Mouse (Mus musculus) intestine, embryonic 14.5 days (tissue): ENCODE data around the gene Kat2b. TPM values are rescaled to one million over a fixed set of nuclear protein-coding genes. Genes with fewer than 3 reads are reported as not detected.
"Not testable (repeated sequence)": the region's sequence is repeated elsewhere in the genome, so short reads cannot be mapped to it uniquely, and the experiment has no call there.

Experiments used
- ATAC-seq: fragments of 200-750 bp; cut with Nextera tagmentation; replicated peaks from 2 replicates; pipeline ENCODE4 v1.8.0; 2017; ENCODE audit warnings: low read depth, moderate number of reproducible peaks, moderate TSS enrichment, moderate library complexity; ENCODE audit not compliant: low FRiP score, low TSS enrichment
- DNase-seq: peaks from one replicate; pipeline ENCODE4 v3.0.0-alpha.2; 2018; ENCODE audit warnings: low spot score
- H3K27ac ChIP-seq: fragments of 300-500 bp; sonication (generic); 2 replicates; pipeline ENCODE4 v1.5.1; 2014; ENCODE audit warnings: low read depth, mild to moderate bottlenecking, control low read depth
- H3K27me3 ChIP-seq: fragments of 300-500 bp; sonication (generic); replicated peaks from 2 replicates; pipeline ENCODE4 v1.6.1; 2014; ENCODE audit warnings: low read length, control low read depth; ENCODE audit not compliant: control insufficient read depth, insufficient read depth
- H3K36me3 ChIP-seq: fragments of 300-500 bp; sonication (generic); 2 replicates; pipeline ENCODE4 v1.6.1; 2014; ENCODE audit warnings: low read length, control low read depth; ENCODE audit not compliant: control insufficient read depth, insufficient read depth
- H3K4me1 ChIP-seq: fragments of 300-500 bp; sonication (generic); replicated peaks from 2 replicates; pipeline ENCODE4 v1.6.1; 2014; ENCODE audit warnings: low read length, control low read depth, mixed read lengths; ENCODE audit not compliant: control insufficient read depth, insufficient read depth
- H3K4me2 ChIP-seq: fragments of 300-500 bp; sonication (generic); 2 replicates; pipeline ENCODE4 v1.6.1; 2014; ENCODE audit warnings: low read length
- H3K4me3 ChIP-seq: fragments of 300-500 bp; sonication (generic); 2 replicates; pipeline ENCODE4 v1.5.1; 2014; ENCODE audit warnings: low read depth, low read length, control low read depth, mixed read lengths
- H3K9ac ChIP-seq: fragments of 300-500 bp; sonication (generic); 2 replicates; pipeline ENCODE4 v1.6.1; 2014; ENCODE audit warnings: mild to moderate bottlenecking, low read length
- H3K9me3 ChIP-seq: fragments of 300-500 bp; sonication (generic); 2 replicates; pipeline ENCODE4 v1.6.1; 2016; ENCODE audit warnings: low read length, control low read depth; ENCODE audit not compliant: control insufficient read depth
- WGBS: fragments of 180-500 bp; shearing (Covaris S2); extraction: QIAGEN DNeasy Blood & Tissue Kit; methylation state at CpG from one replicate; pipeline ENCODE4 v1.1.7; 2014; 5-methylcytosine and 5-hydroxymethylcytosine counted together
- polyA plus RNA-seq: library from polyadenylated mRNA; unstranded; fragments of >200 nt; fragmentation: Nextera tagmentation; extraction: Ambion mirVana; gene quantifications from 2 replicates; pipeline ENCODE4 v1.2.1, GENCODE M21; 2014

Kat2b gene
- polyA plus RNA-seq, 1 experiment from 2014 or later: 7.3 TPM

DNA sequence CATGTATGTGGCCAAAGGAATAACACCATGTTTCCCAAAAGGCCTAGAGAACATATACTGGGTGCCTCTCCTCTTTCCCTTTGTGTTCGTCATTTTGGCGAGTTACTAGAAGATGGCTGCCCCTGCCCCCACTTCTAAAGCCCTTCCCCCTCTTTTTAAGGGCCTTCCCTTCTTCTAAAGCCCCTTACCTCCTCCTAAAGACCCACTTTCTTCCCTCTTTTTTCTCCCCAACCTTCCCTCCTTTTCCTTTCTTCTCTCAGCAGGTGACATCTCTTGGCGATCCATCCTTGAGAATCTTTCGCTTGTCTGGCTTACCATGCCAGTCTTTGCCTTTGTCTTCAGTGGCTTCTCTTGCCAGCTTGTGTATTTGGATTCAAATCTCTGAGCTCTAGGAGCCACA, 31.9 kb downstream of the Kat2b start:
- H3K4me3 ChIP-seq: no peak overlapping the region
- H3K9ac ChIP-seq: no peak overlapping the region
- ATAC-seq (no peak), DNase-seq (no peak)
- no peaks in the 10 kb centered on the region for H3K27me3 ChIP-seq
- no peaks in the 10 kb centered on the region for H3K36me3 ChIP-seq
- no peak overlapping the region for H3K27ac ChIP-seq
- WGBS: 91% methylated on average over 4 of the region's 4 CpGs
- no peaks in the 10 kb centered on the region for H3K4me1 ChIP-seq
- no peaks in the 10 kb centered on the region for H3K9me3 ChIP-seq
- H3K4me2 ChIP-seq: no peak overlapping the region

- not testable (repeated sequence) for ATAC-seq, H3K27ac ChIP-seq, H3K4me2 ChIP-seq, H3K9me3 ChIP-seq, H3K36me3 ChIP-seq, H3K4me3 ChIP-seq, DNase-seq, H3K9ac ChIP-seq, H3K4me1 ChIP-seq, H3K27me3 ChIP-seq
- WGBS: no CpG with 5 or more reads among the region's 7 CpGs
These were observed 36.6 kb downstream of the Kat2b start for GRCm38 (mm10) chr17:53603236-53603635.

DNA sequence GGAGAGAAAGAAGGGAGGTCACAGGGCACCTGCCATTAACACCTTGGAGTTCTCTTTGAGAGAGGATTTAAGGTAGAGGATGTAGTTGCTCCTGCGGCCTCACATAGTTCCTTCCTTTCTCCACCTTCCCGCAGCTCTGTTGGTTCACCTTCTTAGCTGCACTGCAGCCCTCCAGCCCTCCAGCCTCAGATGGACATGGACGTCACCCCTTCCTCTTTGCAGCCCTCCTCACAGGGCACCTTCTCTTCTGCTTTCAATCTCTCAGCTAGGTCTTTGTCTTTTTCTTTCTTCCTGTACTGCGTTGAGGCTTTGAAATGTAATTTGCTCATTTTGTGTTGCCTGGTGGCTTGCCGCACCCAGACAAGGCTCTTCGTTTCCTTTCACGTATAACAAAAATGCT, 39.4 kb downstream of the Kat2b start:
- H3K4me3 ChIP-seq, H3K4me1 ChIP-seq, H3K9me3 ChIP-seq, ATAC-seq, DNase-seq, H3K4me2 ChIP-seq, H3K27ac ChIP-seq, H3K9ac ChIP-seq, H3K27me3 ChIP-seq, H3K36me3 ChIP-seq: not testable (repeated sequence)
- no CpG with 5 or more reads among the region's 7 CpGs for WGBS

DNA sequence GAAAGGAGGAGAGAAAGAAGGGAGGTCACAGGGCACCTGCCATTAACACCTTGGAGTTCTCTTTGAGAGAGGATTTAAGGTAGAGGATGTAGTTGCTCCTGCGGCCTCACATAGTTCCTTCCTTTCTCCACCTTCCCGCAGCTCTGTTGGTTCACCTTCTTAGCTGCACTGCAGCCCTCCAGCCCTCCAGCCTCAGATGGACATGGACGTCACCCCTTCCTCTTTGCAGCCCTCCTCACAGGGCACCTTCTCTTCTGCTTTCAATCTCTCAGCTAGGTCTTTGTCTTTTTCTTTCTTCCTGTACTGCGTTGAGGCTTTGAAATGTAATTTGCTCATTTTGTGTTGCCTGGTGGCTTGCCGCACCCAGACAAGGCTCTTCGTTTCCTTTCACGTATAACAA, 42.3 kb downstream of the Kat2b start:
- not testable (repeated sequence) for H3K9me3 ChIP-seq, H3K9ac ChIP-seq, ATAC-seq, H3K27ac ChIP-seq, H3K4me2 ChIP-seq, H3K27me3 ChIP-seq, H3K4me3 ChIP-seq, H3K36me3 ChIP-seq, DNase-seq, H3K4me1 ChIP-seq
- no CpG with 5 or more reads among the region's 7 CpGs for WGBS

DNA sequence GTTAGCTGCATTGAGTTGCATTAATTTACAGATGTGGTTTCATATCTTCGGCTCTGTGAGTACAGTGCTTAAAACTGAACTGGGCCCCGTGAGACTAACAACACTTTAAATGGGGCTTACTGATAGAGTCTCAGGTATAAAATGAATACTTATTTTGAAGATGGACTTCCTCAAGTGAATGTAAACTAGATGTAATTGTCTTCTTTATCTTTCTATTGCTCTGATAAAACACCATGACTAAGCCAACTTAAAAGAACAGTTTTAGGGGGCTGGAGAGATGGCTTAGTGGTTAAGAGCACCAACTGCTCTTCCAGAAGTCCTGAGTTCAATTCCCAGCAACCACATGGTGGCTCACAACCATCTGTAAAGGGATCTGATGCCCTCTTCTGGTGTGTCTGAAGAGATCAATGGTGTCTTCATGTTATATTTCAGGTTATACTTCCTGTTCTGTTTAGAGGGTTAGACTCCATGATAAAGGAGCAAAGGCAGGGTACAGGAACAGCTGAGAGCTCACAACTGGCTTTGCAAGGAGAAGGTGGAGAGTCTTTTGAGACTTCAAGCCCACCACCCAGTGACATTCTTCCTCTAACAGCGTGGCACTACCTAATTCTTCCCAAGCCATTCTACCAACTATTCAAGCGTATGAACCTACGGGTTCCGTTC, 50.8 kb downstream of the Kat2b start:
- no peaks in the 10 kb centered on the region for H3K9me3 ChIP-seq
- DNase-seq (no peak), ATAC-seq (no peak)
- H3K27ac ChIP-seq: no peak overlapping the region
- no peak overlapping the region for H3K9ac ChIP-seq
- no peak overlapping the region for H3K4me3 ChIP-seq
- H3K4me1 ChIP-seq: no peaks in the 10 kb centered on the region
- 96% methylated on average over 6 of the region's 6 CpGs for WGBS
- H3K27me3 ChIP-seq: no peaks in the 10 kb centered on the region
- no peak overlapping the region for H3K4me2 ChIP-seq
- H3K36me3 ChIP-seq: 0 out of 2 replicates have a peak, but pooled peaks cover 6% of the 10 kb centered on the region

DNA sequence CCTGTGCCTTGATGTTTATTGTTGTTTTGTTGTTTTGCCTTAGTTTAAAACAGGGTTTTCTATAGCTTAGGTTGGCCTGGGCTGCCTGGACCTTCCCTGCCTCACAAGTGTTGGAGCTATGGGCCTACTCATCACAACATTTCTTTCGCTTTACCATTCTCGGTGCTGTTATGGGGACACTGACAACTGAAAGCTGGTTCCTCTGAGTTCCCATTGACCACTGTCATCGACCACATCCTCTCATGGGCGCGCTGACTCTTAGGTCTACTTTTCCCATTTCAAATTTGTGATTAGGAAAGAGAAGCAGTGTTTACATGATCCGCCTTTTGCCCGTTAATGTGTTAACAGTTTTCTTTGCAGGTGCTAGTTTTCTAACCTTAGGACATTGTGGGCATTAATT, 51.7 kb downstream of the Kat2b start:
- Histone ChIP-seq H3K9ac (no peak overlapping the region), H3K4me2 (no peak overlapping the region), H3K4me3 (no peak overlapping the region), H3K9me3 (no peaks in the 10 kb centered on the region), H3K36me3 (0 out of 2 replicates have a peak, but pooled peaks cover 6% of the 10 kb centered on the region), H3K4me1 (no peaks in the 10 kb centered on the region), H3K27ac (no peak overlapping the region), H3K27me3 (no peaks in the 10 kb centered on the region)
- ATAC-seq (no peak), DNase-seq (no peak)
- 88% methylated on average over 7 of the region's 7 CpGs for whole genome bisulfite sequencing

DNA sequence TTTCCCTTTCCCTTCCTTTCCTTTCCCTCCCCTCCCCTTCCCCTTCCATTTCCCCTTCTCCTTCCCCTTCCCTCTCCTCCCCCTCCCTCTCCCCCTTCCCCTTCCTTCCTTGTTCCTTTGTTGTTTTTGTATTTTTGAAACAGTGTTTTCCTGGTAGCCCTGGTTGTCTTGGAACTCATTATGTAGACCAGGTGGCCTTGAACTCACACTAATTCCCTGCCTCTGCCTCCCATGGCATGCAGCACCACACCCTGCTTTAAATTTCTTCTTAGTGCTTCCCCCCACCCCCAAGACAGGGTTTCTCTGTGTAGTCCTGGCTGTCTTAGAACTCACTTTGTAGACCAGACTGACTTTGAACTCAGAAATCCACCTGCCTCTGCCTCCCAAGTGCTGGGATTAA, 52.7 kb downstream of the Kat2b start:
- Histone ChIP-seq H3K27me3 (no peaks in the 10 kb centered on the region), H3K9ac (no peak overlapping the region), H3K27ac (no peak overlapping the region), H3K4me1 (no peaks in the 10 kb centered on the region), H3K36me3 (0 out of 2 replicates have a peak, but pooled peaks cover 3% of the 10 kb centered on the region), H3K4me3 (no peak overlapping the region), H3K4me2 (no peak overlapping the region), H3K9me3 (no peaks in the 10 kb centered on the region)
- DNase-seq (no peak), ATAC-seq (no peak)

- no peaks in the 10 kb centered on the region for H3K4me1 ChIP-seq
- no peaks in the 10 kb centered on the region for H3K9me3 ChIP-seq
- no peaks in the 10 kb centered on the region for H3K36me3 ChIP-seq
- no peaks in the 10 kb centered on the region for H3K27me3 ChIP-seq
- WGBS: 83% methylated on average over 4 of the region's 4 CpGs
- no peak overlapping the region for H3K4me2 ChIP-seq
- H3K27ac ChIP-seq: no peak overlapping the region
- H3K9ac ChIP-seq: no peak overlapping the region
- H3K4me3 ChIP-seq: no peak overlapping the region
- DNase-seq (no peak), ATAC-seq (no peak)
These were observed 54.0 kb downstream of the Kat2b start for GRCm38 (mm10) chr17:53620611-53621010.

GRCm38 (mm10) chr17:53622125-53622524, 55.5 kb downstream of the Kat2b start:
- no peaks in the 10 kb centered on the region for H3K4me1 ChIP-seq
- H3K4me3 ChIP-seq: no peak overlapping the region
- no peak overlapping the region for H3K27ac ChIP-seq
- H3K9ac ChIP-seq: no peak overlapping the region
- H3K9me3 ChIP-seq: no peaks in the 10 kb centered on the region
- H3K4me2 ChIP-seq: no peak overlapping the region
- ATAC-seq (no peak), DNase-seq (no peak)
- WGBS: 88% methylated on average over 3 of the region's 3 CpGs
- H3K27me3 ChIP-seq: no peaks in the 10 kb centered on the region
- no peaks in the 10 kb centered on the region for H3K36me3 ChIP-seq
